Mouse (Mus musculus) myocyte (in vitro differentiated cells): Measurements from ENCODE around the gene Dido1.

Experiments
- CEBPB ChIP-seq: IDR thresholded peaks from 2 replicates; pipeline ENCODE4 v1.6.1; 2011; ENCODE audit warnings: mild to moderate bottlenecking, moderate library complexity; ENCODE audit not compliant: poor library complexity, insufficient read depth, severe bottlenecking
- POLR2A ChIP-seq: IDR thresholded peaks from one replicate; pipeline ENCODE4 v1.6.1; 2011; ENCODE audit warnings: low read depth, mild to moderate bottlenecking, control low read depth, moderate library complexity; ENCODE audit not compliant: insufficient read length
- POLR2AphosphoS2 ChIP-seq: IDR thresholded peaks from one replicate; pipeline ENCODE4 v1.6.1; 2011; ENCODE audit warnings: low read depth, control low read depth; ENCODE audit not compliant: insufficient read length
- TCF12 ChIP-seq: IDR thresholded peaks from one replicate; pipeline ENCODE4 v1.6.1; 2011; ENCODE audit warnings: mild to moderate bottlenecking, control low read depth; ENCODE audit not compliant: poor library complexity, insufficient read depth, severe bottlenecking

DNA sequence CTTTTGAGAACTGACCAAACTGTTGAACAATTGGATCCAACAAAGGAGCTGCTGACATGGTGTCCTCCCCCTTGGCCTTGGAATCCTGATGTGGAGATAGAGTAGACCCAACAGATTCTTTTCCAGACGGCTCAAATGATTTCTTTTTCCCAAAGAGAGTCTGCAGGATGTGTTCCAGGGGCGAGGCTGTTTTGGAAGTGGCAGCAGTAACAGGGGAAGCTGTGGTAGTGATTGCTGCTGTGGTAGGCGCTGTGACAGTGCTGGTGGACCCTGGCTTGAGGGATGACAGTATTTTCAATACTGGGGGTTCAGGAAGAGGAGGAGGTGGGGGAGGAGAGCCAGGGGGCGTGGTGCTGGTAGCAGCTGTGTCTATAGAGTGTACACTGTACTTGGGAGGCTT lies 47.8 kb downstream of the Dido1 start:
- no peak for TF ChIP-seq POLR2A
- no peak for TF ChIP-seq POLR2AphosphoS2
- TF ChIP-seq CEBPB = no peak
- TF ChIP-seq TCF12 = no peak
